Mouse (Mus musculus): ENCODE data around the gene Snrpa.

Snrpa gene

DNA sequence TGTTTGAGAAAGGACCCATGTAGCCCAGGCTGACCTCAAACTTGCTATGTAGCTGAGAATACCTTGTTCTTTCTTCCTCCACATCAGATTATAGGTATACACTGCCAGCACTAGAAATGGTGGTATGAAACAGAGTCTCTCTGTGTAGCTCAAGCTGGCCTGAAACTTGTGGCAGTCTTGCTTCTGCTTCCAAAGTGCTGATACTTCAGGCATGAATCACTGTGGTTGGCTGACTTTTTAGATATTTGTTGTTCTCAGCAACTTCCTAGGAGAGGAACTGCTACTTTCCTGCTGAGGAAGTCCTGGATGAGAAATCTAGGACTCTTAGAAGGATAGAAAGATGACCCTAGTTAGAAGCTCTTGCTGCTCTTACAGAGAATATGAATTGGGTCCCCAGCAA lies 2.3 kb upstream of the Snrpa start:
- no peak for DNase-seq

DNA sequence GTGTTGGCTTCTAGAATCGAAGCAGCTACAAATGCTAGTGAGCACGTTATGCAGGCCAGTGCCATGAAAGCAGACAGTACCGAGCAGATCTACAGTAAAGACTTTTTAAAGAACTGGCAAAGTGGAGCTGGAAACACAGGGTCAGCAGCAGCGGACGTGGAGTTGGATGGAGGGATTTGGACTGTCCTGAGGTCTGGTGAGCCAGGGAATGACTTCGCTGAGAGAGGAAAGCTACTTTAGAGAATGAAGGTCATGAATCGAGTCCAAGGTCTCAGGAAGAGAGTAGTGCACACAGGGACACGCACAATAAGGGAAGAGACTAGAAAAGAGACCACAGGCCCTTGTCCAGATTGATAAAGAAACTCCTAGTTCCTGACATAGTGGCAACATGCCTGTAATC lies 1.6 kb upstream of the Snrpa start:
- no peak for DNase-seq

GRCm38 (mm10) chr7:27197136-27197535 lies 1.1 kb upstream of the Snrpa start:
- no peak for DNase-seq

DNA sequence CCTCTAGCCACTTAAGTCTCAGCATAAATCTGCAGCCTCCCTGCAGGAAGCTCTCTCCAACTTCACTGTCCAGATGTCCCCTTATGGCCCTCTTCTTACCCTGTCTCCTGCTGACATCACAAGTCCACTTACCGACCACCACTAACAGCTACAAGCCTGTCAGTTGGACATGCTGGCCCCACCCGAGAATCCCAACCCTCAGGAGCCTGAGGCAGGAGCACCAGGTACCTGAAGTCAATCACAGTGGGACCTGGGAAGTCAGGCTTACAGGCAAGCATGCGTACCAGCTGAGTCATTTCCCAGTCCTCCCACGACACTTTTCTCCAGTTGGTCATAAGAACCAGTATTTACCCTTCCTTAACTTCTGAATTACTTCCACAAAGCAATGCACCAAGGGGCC lies 2.3 kb downstream of the Snrpa start:
- DNase-seq, result no peak

DNA sequence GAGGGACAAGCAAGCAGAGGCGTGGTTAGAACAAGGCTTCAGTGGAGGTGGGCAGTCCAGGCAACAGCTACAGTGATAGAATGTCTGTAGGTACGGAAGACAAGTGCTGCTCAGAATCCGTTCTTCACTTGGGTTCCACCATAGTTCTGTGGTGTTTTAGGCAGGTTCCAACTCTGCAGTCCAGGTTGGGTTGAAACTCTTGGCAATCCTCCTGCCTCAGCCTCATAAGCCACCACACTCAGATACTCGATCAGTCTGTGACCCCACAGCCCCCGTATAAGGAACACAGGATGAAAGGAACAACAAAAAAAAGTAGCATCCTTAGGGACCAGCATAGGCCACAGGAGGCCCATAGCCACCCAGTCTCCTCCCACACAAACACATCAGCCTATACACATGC lies 3.6 kb downstream of the Snrpa start:
- no peak for DNase-seq

DNA sequence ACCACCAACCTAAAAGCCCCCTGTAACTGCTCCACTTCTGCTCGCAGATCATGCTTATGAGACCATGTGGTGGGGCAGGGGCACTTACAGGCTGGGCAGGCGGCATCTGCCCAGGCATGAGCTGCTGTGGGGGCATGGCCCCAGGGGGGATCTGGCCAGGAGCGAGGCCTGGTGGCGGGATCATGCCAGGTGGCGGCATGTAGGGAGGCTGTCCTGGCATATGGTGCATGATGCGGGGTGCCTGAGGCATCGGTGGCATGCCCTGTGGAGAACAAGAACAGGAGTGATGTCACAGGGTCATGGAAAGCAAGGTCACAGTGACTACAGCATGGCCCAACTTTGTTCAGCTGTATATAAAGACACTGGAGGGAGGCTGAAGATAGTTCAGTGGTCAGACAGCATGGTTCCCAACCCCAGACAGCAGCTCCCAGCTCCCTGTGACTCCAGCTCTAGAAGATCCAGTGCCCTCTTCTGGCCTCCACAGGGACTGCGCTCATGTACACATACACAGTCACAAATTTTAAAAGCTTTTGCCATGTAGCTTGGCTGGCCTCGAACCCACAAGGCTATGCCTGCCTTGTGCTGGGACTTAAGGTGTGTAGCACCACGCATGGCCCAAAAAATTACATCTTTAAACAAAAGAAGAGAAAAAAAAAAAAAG lies 6.7 kb downstream of the Snrpa start:
- no peak for DNase-seq

DNA sequence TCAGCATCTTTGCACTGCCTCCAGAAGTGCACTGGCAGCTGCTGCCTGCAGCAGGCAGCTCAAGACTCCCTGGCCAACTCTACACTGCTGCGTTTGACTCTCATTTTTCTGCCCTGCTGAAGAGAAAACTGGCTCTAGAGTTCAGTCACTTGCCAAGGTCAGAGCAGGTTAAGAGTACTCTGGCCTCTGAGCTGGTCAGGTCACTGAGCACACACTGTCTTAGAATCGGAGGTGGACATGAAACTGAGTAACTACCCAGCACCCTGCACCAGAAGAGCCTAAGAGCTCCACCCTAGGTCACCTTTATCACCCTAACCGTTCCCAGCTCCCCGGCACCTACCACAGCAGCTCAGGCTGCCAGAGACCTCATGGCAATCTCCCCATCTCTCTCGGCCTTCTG lies 10.1 kb downstream of the Snrpa start:
- no peak for DNase-seq

GRCm38 (mm10) chr7:27184964-27185363 lies 11.1 kb downstream of the Snrpa start:
- peak; percentile 53 for DNase-seq

DNA sequence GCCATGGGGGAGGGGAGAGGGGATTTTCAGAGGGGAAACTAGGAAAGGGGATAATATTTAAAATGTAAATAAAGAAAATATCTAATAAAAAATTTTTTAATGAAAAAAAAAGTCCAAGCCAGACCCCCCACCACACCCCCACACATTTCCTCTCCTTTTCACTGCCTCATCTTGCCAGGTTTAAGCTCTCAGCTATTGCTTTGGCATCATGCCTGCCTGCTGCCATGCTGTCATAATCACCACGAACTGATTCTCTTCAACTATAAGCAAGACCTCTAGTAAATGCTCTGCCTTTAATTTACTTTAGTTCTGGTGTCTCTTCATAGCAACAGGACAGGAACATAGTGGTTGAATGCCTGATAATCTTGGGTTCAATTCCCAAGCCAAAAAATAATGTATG lies 13.6 kb downstream of the Snrpa start:
- no peak for DNase-seq

DNA sequence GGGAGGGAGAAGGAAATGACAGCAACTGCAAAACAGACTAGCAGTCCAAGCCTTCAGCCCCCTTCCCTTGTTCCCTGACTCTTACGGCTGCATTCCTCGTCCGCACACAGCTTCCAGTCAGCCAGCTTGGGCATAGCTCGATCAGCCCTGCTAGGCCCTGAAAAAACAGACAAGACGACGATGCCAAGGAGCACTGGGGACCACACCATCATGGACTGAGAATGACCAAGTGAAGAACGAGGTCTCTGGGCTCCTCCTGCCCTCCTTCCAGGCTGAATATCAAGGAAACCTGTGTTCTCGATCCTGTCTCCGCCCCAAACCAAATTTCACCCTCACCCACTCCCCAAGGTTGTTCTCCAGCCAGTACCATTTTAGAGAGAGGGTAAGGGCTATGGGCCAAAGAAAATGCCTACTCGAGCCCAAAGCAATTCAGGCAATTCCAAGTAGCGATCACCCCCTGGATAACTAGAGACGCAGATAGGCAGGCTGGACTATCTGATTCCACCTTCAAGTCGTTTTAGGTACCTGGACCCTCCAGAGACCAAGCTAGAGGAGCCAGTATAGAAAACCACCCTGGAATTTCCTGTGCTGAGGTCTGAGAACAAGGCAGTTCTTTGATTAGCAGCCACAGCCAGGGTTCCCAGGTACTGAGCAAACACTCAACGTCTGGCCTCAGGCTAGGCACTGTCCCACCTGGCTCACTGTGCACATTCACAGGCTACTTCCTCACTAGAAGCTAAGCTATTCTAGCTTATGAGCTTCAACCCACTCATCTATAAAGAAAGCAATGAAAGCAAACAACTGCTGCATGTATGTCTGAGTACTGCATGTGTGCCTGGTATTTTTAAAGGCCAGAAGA lies 15.0 kb downstream of the Snrpa start, which contains the start of the genes Gm21983 and Mia:
TSS of gene Gm21983 (minus strand) at position 250 of the 859 bp plus-strand sequence.
TSS of gene Mia (minus strand) at position 321 of the 859 bp plus-strand sequence.
- no peak for DNase-seq

DNA sequence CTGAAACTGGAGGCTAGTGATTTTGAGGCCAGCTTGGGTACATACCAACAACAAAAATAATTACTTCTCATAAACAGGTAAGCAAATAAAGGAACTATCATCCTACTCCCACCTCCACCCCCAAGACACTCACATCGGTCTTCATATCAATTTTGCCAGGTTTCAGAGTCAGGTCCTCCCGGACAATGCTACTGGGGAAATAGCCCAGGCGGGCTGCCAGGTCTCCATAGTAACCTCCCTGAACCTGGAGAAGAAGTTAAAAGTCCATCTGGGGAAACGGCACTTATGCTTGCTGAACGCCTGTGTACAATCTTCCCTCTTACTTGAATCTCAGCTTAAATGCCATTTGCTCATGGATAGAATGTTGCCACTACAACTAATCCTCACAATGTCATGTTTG lies 16.0 kb downstream of the Snrpa start:
- DNase-seq, result no peak

GRCm38 (mm10) chr7:27179217-27179918 lies 16.7 kb downstream of the Snrpa start:
- no peak for DNase-seq

- DNase-seq, result peak; percentile 97
These were observed 17.5 kb downstream of the Snrpa start, which contains the start of gene Rab4b for GRCm38 (mm10) chr7:27178324-27179216. TSS of gene Rab4b (minus strand) at chr7:27178896.

GRCm38 (mm10) chr7:27177942-27178323 lies 18.1 kb downstream of the Snrpa start:
- no peak for DNase-seq

- DNase-seq, result no peak
These were observed 21.2 kb downstream of the Snrpa start for GRCm38 (mm10) chr7:27174896-27175295.

- no peak for DNase-seq
These were observed 21.6 kb downstream of the Snrpa start for GRCm38 (mm10) chr7:27174496-27174895.

- no peak for DNase-seq
These were observed 25.1 kb downstream of the Snrpa start for GRCm38 (mm10) chr7:27170981-27171380.

DNA sequence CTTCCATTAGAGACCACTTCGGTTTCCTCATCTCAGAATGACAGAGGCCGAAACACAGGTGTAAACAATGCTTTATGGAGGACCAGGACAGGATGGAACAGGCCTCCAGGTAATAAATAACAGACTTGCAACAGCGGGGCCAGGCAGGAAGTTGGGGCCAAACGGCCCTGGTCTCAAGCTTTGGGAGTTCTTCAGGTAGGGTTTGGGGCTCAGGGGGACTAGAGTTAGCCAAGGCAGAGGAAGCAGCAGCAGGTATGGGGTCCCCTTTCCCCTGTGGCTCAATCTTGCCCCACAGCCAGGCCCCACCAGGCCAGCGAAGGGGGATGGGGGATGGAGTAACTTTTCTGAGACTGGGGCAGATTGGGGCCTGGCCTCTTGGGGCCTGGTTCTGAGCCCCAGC lies 27.7 kb downstream of the Snrpa start:
- no peak for DNase-seq

DNA sequence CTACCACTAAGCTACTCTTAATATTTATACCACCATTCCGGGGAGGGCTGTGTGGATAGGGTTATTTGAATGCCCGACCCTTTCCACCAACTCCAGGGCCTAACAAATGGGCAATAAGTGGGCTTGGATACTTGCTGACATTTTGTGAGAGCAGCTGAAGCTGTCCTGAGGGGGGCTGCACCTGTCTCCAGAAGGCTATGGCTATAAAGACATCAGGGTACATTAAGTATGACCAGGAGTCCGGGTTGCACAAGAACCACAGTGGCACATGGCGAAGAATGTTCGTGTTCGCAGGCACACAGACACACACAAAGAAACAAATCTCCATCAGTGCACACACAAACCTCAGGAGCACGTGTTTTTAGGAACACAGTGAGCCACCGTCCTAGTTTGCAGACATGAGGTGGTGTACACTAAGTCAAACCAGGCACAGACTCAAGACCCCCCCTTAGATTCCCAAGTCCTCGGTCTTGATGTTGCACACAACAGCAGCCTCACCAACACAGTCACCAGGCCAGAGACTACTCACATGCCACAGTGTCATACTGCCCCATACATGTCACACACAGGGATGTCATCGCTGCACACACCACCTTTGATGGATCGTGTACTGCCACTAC lies 28.5 kb downstream of the Snrpa start:
- no peak for DNase-seq

GRCm38 (mm10) chr7:27166614-27167474 lies 29.2 kb downstream of the Snrpa start, which contains the start of gene Egln2:
TSS of gene Egln2 (minus strand) at chr7:27166802.
- peak; percentile 99 for DNase-seq

DNA sequence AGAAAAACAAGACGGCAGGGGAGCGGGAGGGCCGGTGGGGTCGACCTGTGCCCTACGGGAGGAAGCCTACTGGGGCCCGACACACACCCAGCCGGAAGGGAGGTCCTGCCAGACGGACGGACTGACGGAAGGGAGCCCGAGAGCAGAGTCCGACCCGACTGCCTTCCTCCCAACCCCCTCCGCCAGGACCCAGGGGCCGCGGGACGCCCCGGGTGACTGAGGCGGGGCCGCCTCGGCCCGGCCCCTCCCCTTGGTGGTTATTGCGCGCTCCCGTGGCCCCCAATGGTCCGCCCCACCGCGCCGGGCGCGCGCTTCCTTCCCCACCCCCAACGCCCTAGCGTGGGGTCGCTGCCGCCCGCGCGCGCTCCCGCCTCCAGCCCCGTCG lies 29.9 kb downstream of the Snrpa start:
- DNase-seq, result peak; percentile 85

Measured in right cerebral cortex, postnatal 4 days (tissue).